Mouse (Mus musculus) olfactory bulb, adult 2 months (tissue): ENCODE results near the gene Fgfr2.

ENCODE experiments used
- CTCF ChIP-seq: fragments of 200-500 bp; IDR thresholded peaks from 2 replicates; pipeline ENCODE4 v1.5.1; 2012; ENCODE audit warnings: low read depth, mild to moderate bottlenecking, low read length, moderate library complexity; ENCODE audit not compliant: insufficient read depth
- POLR2A ChIP-seq: fragments of 200-500 bp; IDR thresholded peaks from 2 replicates; pipeline ENCODE4 v1.6.1; 2012; ENCODE audit warnings: mild to moderate bottlenecking, low read depth, low read length, moderate library complexity; ENCODE audit not compliant: insufficient read depth

DNA sequence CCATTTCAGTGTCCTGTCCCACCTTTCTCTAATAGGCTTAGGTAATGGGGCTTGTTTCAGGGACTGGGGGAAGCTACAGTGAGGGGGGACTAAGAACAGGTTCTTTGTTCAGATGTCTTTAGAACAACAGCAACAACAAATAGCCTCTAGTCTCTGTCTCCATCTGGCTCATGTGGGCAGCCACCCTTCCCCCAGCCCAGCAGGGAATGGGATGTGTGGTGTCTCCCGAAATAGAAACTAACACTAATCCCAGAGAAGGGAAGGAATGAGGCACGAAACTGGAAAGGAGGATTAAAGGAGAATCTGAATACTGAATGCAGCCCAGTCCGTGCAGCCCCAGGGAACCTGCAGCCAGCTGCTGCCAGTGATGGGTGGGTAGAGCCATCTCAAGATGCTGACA, 2235.2 kb downstream of the Fgfr2 start:
- no peak for TF ChIP-seq CTCF
- no peak for TF ChIP-seq POLR2A
